Mouse (Mus musculus) kidney, postnatal 14 days (tissue): ENCODE data around the gene Gsap.
"Not testable (repeated sequence)": the region's sequence is repeated elsewhere in the genome, so short reads cannot be mapped to it uniquely, and the experiment has no call there.

Experiments used
- DNase-seq: peaks from one replicate; pipeline ENCODE4 v3.0.0; 2022; ENCODE audit warnings: mixed read lengths

Gene Gsap

GRCm38 (mm10) chr5:21183046-21183445 is 3.0 kb upstream of the Gsap start:
- not testable (repeated sequence) for DNase-seq

- no peak for DNase-seq
Observed at GRCm38 (mm10) chr5:21186821-21187220, 766 bp downstream of the Gsap start.

DNA sequence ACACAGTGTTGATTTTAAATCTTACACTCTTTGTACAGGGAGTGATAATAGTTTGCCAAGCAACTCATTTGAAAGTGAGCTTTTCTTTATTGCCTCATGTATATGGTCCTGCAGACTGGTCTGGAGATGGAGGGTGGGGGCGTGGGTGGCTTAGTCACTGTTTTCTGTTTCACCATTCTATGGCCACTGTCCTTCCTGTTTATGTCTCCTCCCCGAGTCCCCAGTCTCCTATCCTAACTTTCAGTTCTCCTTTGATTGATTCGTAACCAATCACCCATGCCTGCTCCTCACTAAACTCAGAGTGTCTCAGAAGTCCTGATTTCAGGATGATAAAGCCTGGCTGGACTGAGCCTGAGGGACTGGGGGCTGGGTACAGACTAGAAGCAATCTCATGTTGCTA is 2.4 kb downstream of the Gsap start:
- no peak for DNase-seq

- DNase-seq, result no peak
Observed at GRCm38 (mm10) chr5:21189036-21189435, 3.0 kb downstream of the Gsap start.

DNA sequence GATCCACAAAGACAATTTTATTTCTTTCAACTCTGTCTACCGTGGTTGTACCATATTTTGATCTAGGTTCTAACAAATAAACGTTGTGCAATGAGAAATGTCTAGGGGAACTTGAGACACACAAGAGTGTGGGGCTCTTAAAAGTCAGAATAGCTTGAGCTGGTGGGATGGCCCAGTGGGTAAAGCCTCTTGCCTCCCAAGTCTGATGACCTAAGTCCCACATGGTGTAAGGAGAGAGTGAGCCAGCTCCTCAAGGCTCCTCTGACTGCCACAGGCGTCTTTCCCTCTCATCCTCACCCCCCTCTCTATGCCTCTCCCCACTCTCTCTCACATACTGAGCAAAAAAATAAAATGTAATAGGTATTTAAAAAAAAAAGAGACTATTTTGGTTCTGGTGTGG is 3.4 kb downstream of the Gsap start:
- DNase-seq, result no peak

DNA sequence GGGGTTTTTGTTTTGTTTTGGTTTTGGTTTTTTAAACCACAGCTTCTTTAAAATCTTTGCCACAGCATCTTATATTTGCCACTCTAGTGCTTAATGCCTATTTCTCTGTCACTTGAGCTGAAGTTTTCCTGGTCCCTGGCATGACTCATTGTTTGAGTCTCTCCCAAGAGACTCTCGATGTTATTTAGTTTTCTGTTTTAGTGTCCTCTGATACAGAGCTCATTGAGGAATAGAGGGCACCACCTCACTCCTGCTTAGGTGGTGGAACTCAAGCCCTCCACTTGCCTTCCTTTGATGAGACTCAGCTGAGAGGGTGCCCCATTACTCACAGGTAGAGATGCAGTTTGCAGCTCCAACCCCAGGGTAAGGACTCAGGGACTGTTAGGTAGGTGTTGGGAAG is 17.4 kb downstream of the Gsap start:
- DNase-seq, result no peak

DNA sequence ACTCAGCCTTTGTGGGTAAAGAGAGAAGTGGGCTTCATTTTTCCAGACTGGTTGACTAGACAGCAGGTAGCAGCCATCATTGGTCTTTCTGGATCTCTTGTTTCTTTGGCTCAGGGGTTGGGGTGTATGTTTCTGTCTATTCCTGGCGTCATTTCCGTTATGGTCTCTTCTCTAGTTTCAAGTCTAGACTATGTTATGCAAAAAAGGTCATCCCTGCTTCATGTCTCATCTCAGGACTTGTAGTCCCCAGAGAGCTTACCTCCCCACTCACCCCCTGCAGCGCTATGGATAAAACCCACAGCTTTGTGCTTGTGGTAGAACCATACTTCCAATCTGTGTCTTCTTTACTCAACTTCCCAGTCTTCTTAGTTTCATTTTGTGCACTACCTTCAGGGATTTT is 18.1 kb downstream of the Gsap start:
- no peak for DNase-seq

DNA sequence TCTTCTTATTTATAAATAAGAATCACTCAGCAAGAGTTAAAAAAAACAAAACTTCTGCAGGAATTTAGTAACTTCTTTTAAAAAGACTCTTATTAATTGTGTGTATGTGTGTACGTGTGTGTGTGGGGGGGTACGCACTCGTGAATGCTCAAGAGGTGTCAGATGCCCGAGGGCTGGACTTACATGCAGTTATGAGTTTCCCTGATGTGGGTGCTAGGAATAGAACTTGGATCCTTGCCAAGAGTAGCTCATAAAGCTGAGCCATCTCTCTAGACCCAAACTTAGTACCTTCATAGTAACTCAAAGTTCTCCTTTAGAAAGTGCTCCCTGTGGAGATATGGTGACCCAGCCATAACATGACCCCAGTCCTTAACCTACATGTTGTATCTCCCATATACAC is 20.0 kb downstream of the Gsap start:
- DNase-seq, result no peak

- no peak for DNase-seq
Observed at GRCm38 (mm10) chr5:21211406-21211805, 25.4 kb downstream of the Gsap start.

DNA sequence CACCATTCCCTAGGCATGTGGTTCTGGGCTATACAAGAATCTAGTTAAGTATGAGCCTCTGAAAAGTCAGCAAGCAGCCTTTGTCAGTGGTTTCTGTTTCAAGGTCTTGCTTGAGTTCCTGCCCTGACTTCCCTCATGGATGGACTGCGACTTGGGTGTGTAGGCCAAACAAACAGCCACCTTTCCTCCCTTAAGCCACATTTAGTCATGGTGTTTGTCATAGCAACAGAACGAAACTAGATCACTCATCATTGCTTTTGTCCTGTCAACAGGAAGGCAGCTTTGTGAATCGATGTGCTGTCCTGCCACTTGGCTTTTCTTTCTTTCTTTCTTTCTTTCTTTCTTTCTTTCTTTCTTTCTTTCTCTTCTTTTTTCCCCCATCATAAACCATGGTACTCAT is 26.9 kb downstream of the Gsap start:
- DNase-seq, result no peak

DNA sequence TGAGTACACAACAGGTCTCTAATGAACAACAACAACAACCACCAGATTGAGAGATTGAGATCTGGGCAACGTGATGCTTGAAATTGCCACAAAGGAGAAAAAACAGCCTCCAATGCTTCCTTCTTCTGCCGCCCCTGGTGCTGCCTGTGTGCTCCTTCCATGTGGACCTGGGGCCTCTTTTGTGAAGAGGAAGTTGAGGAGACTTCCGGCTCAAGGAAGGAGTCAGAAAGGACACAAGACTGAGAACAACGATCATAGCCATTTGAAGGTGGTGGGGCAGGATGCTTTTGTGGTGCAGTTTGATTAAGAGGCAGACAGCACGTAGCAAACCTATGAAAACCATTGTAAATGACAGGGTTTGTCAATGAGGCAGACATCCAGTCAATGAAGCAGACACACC is 27.7 kb downstream of the Gsap start:
- DNase-seq, result no peak

- DNase-seq, result peak; percentile 6
Observed at GRCm38 (mm10) chr5:21217453-21218294, 31.6 kb downstream of the Gsap start.

GRCm38 (mm10) chr5:21232876-21233275 is 46.8 kb downstream of the Gsap start:
- no peak for DNase-seq

DNA sequence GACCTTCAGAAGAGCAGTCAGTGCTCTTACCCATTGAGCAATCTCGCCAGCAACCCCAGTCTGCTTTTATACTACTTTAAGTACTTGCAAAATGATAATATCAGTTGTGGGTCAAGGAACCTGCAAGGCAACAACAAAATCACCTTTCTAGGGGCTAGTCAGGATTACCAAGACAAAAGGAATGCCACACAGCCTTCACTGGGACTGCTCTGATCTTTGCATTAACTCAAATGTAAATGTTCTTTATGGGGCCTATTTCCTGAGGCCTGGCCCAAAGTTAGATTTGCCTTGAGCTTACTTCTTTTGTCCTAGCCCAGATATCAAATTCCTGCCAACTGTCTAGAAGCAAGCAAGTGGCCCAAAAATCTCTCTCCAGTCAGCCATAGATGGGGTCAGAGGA is 58.5 kb downstream of the Gsap start:
- DNase-seq, result no peak

DNA sequence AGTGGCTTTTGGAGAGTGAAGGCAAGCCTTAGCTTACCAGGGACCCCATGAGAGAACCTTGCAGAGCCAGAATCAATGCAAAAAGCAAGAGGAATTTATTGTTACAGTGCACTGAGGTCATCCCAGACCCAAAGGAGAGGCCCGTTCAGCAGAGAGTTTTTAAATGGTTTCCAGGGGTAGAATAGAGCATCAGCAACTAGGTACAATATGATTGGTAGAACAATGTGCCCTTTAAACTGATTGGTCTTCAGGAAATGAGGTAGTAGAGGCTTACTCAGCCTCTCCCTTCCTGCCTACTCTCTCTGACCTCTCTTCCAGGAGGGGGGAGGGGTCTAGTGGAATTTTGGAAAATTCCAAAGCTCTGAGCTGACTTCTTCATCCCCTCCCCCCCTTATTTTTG is 59.2 kb downstream of the Gsap start:
- no peak for DNase-seq

GRCm38 (mm10) chr5:21246794-21247193 is 60.7 kb downstream of the Gsap start:
- DNase-seq, result no peak

GRCm38 (mm10) chr5:21247916-21248315 is 61.9 kb downstream of the Gsap start:
- no peak for DNase-seq

DNA sequence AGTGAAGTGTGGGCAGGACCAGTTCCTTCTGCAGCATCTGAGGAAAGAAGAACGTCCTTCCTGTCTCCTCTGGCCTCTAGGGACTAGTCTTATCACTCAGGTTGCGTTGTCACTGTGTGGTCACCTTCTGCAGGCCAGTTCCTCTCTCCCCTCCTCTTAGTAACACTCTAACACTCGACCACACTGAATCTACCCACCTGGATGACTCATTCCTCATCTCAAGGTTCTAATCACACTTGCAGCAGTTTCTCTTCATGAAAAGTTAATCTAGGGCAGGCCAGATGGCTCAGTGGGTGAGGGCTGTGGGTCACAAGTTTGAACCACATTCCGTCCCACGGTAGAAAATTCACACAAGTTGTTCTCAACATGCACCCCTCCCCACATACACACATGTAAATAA is 62.8 kb downstream of the Gsap start:
- no peak for DNase-seq

GRCm38 (mm10) chr5:21254731-21255525 is 68.9 kb downstream of the Gsap start:
- no peak for DNase-seq

- no peak for DNase-seq
Observed at GRCm38 (mm10) chr5:21255551-21256132, 69.6 kb downstream of the Gsap start.

GRCm38 (mm10) chr5:21257126-21257525 is 71.1 kb downstream of the Gsap start:
- no peak for DNase-seq

DNA sequence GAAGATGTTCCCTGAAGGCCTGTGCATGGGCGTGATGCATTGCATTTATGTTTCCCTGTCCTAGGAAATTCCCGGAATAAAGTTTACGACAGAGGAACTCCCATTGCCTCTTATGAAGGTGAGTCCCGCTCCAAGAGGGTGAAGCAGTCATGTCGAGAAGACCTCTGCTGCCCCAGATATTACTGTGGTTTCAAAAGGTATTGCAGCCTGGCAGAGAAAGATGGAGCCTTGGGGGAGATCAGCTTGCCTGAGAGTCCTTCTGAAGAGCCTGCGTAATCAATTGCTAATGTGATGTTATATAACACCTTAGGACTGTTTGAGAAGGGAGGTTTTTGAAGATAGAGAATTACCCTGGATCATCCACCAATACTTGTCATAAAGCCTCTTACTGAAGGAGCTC is 71.8 kb downstream of the Gsap start:
- no peak for DNase-seq

GRCm38 (mm10) chr5:21260746-21261145 is 74.7 kb downstream of the Gsap start:
- no peak for DNase-seq
